Mouse (Mus musculus) right cerebral cortex, adult 2 months (tissue): ENCODE measurements at regions not wholly inside any gene's neighbourhood (a gene's known extent, or its start where the extent isn't known, plus 50 kb on each side); places are given as distances from the start of the nearest gene placed in this dataset.
"Not testable (repeated sequence)": the region's sequence is repeated elsewhere in the genome, so short reads cannot be mapped to it uniquely, and the experiment has no call there.

Experiments used
- DNase-seq, 2 experiments: peaks; one replicate each; pipeline ENCODE4 v3.0.0; 2021 to 2022; ENCODE audit warnings: low spot score in 2 of 2

- DNase-seq: not testable (repeated sequence)
Measured at GRCm38 (mm10) chr6:22789731-22790130, 85.6 kb upstream of the Ptprz1 start.

DNA sequence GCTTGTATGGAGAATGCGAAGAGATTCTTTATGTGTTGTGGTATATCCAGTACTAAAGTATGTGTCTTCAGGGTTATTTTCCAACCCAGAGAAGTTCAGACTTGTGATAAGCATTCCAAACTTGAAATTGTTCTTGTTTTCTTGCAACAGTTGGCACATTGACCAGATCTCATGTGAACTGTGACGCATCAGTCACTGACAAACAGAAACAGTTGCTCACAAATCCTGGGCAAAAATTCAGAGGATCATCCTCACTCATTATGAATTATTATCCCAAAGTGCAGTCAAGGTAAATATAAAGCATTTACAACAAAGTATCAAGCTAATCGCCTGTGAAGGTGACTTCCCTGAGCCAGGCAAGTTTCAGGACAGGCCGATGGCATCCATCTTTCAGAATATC lies 83.5 kb upstream of the Ptprz1 start:
- DNase-seq: no peak

- DNase-seq: no peak
Measured at GRCm38 (mm10) chr6:22792601-22793000, 82.7 kb upstream of the Ptprz1 start.

GRCm38 (mm10) chr6:22794071-22794721 lies 81.1 kb upstream of the Ptprz1 start:
- peak; percentile 15 to 63 for DNase-seq

DNA sequence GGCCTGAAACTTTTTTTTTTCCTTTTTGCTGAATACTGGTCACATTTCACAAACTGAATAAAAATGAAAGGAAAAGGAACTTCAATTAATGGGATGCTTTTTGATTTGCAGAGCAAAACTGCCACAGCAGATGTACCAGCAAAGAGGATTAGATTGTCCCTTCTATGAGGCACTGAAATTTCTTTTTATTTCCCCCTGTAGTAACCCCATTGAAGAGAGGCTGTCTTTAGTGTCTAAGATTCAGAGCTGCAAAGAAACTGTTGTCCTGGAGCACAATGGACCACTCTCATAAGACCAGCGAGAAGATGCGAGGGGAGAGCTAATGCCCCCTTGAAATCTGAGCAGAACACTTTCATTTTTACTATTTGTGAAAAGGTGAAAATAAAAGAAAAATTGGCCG lies 80.5 kb upstream of the Ptprz1 start:
- no peak for DNase-seq

- DNase-seq: no peak
Measured at GRCm38 (mm10) chr6:22795291-22795860, 79.9 kb upstream of the Ptprz1 start.

DNA sequence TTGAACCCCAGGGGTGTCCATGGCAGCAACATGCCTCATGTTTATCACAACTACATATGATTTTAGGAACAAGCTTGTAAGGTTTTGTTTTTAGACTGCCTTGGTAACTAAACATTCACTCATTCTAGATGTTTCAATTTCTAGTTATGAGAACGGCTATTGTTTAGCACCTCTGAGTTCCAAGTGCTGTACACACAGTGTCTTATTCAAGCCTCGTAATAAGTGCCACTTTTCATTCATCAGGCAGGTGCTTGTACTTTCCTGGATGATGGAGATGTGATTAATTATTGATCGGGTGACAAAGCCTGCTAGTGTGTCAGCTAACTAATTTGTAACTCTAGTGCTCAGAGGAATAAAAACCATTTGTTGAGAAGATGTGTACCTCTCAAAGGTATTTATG lies 73.4 kb upstream of the Ptprz1 start:
- no peak for DNase-seq

- no peak for DNase-seq
Measured at GRCm38 (mm10) chr6:22802399-22803092, 72.8 kb upstream of the Ptprz1 start.

DNA sequence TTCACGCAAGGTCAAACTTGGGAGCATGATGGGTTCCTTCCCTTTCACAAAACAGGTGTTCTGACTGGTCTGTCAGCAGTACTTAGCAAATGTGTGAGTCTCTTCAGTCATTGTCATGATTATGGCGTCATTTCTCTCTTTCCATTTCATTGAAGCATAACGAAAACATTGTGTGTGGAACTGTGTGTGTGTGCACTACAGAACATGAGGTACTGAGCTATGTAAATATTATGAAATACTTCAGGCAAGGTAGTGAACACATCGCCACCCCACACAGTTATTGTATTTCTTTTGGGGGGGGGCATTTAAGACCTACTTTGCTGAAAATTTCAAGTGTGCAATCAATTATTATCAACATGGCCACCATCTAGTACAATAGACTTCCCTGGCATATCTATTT lies 71.4 kb upstream of the Ptprz1 start:
- DNase-seq: no peak

- DNase-seq: no peak
Measured at GRCm38 (mm10) chr6:22825086-22825768, 50.1 kb upstream of the Ptprz1 start.
